ENCODE assay signal across 26 mouse cellular contexts in the genomic region with DNA sequence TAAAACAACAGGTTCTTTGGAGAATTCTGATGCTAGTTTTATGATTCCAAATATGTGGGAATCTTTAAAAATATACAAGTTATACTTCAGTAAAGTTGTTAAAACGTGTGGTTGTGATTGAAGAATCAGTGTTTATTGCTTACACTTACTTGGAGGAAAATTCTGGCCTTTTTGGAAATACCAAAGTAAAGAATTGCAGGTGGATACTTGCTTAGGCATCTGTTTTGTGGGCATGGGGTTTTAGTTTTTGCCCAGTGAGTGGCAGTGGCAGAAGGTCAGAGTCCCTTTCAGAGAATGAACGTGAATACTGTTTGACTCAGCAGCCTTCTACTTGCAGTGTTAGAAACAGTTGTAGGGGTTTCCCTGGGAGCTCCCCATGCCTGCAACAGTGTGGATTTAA.
"Had no signal": no experiment of that assay in that cellular context is flagged by ENCODE, and none has a peak within 500 bp of the region (broad histone marks: within the 10 kb centered on the region; RNA-seq: fewer than 3 reads in every experiment).

No protein-coding gene starts in this region.

- H3K4me3 ChIP-seq: heart, embryonic 13.5 days; heart, embryonic 15.5 days; hindbrain, embryonic 10.5 days; hindbrain, embryonic 12.5 days; intestine, embryonic 15.5 days; kidney, embryonic 15.5 days; layer of hippocampus, adult 2 months; left cerebral cortex, adult 2 months; limb, embryonic 10.5 days; limb, embryonic 12.5 days; liver, embryonic 13.5 days; liver, embryonic 15.5 days had no signal

- H3K27me3 ChIP-seq: heart, embryonic 13.5 days; heart, embryonic 15.5 days; hindbrain, embryonic 12.5 days; intestine, embryonic 15.5 days; kidney, embryonic 15.5 days; limb, embryonic 12.5 days; liver, embryonic 13.5 days; liver, embryonic 15.5 days had no signal

- H3K4me2 ChIP-seq: heart, embryonic 11.5 days; heart, embryonic 13.5 days; heart, embryonic 15.5 days; hindbrain, embryonic 12.5 days; hindbrain, embryonic 14.5 days; intestine, embryonic 15.5 days; kidney, embryonic 15.5 days; limb, embryonic 12.5 days; liver, embryonic 11.5 days; liver, embryonic 13.5 days; liver, embryonic 15.5 days had no signal

- ATAC-seq: hindbrain, embryonic 16.5 days; inflammation-experienced regulatory T-cells, adult 6 months; intestine, embryonic 15.5 days; intestine, postnatal 0 days had no signal

- DNase-seq: gastrocnemius, postnatal 14 days; heart, adult 2 months; heart, postnatal 14 days; heart, postnatal 4 days; kidney, adult 8-10 months; kidney, postnatal 14 days; kidney, postnatal 4 days; liver; liver, embryonic 13.5 days had no signal
